7 mouse cellular contexts compared by ENCODE assay signal in genomic region chr16:72665454-72665853, GRCm38 (mm10).
DNase-seq lines count a peak whose midpoint lies in the region; ATAC-seq lines count a peak whose summit lies in the region.

No protein-coding gene starts in this region.

- peak; percentile 9 for DNase-seq in thymus, postnatal 0 days (ENCODE audit: low spot score)
- DNase-seq in thymus, adult 18-20 months: no peak
- no peak for DNase-seq in urinary bladder, postnatal 25 days (ENCODE audit: low spot score)
- no peak for DNase-seq in layer of hippocampus, postnatal 14 days (ENCODE audit: low spot score in 2 of 2)
- no peak for DNase-seq in cerebellum, adult 8-10 months

- ATAC-seq in hindbrain, embryonic 12.5 days (ENCODE audit: low FRiP score): no peak
- peak; percentile 45 for ATAC-seq in megakaryocyte progenitor cell, adult 5-6 weeks (replicated peaks; ENCODE audit: poor library complexity)

- H3K4me3 ChIP-seq in hindbrain, embryonic 12.5 days: peak overlapping the region; percentile 66

- no peaks in the 10 kb centered on the region for H3K27me3 ChIP-seq in hindbrain, embryonic 12.5 days

- 33% methylated on average over 5 of the region's 5 CpGs for WGBS in hindbrain, embryonic 12.5 days

- H3K9ac ChIP-seq in hindbrain, embryonic 12.5 days: peak overlapping the region; percentile 57

- peaks cover 38% of the 10 kb centered on the region for H3K4me1 ChIP-seq in hindbrain, embryonic 12.5 days

- H3K27ac ChIP-seq in hindbrain, embryonic 12.5 days: no peak overlapping the region

- no peaks in the 10 kb centered on the region for H3K9me3 ChIP-seq in hindbrain, embryonic 12.5 days (replicated peaks)

- H3K4me2 ChIP-seq in hindbrain, embryonic 12.5 days (replicated peaks): peak overlapping the region; percentile 68

- no peaks in the 10 kb centered on the region for H3K36me3 ChIP-seq in hindbrain, embryonic 12.5 days
